Mouse (Mus musculus): ENCODE measurements around the gene Rad9a.

The Rad9a gene

DNA sequence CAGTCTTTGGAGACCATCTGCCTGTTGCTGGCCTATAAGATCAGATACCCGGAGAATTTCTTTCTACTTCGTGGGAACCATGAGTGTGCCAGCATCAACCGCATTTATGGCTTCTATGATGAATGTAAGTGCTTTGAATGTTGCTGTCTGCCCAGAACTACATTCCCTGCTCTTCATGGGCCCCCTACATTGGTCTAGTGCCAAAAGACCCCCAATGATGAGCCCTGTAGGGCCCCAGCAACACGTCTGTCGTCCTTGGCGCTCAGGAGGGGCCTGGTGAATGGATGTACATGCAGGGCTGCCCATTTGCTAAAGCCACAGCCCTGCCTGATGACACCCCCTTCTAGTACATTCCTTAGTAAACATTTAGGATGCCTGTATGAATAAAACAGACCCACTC, 8.3 kb downstream of the Rad9a start:
- DNase-seq (ENCODE audit: low read depth, low spot score): no peak

DNA sequence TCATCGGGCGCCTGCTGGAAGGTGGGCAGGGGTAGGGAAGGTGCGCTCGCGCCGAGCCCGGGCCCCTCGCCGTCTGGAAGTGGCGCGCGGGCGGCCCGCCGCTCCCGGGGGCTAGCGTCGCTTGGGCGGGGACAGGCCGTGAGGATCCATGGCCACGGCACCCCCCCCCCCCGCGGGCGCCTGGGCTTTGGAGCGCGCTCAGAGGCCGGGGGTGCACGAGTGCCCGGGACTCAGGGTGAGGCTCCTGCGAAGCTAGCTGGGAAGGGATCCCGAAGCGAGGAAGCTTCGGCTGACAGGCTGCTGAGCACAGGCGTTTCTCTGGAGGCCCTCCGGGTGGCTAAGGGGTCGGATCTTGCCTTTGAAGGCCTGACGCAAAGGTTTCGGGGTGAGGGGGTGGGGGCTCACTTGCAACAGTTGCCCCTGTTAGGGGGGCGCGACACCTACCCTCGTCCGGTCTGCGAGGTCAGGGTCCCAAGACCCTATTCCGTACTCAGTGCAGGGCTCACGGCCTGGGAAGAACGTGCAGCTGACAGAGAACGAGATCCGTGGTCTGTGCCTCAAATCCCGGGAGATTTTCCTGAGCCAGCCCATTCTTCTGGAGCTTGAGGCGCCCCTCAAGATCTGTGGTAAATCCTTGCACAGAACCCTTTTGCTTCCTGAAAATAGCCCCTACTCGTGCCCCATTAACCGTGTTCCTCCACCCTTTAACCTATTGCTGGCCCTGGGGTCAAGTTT, 9.0 kb downstream of the Rad9a start:
- peak; percentile 53 for DNase-seq (ENCODE audit: low read depth, low spot score)

DNA sequence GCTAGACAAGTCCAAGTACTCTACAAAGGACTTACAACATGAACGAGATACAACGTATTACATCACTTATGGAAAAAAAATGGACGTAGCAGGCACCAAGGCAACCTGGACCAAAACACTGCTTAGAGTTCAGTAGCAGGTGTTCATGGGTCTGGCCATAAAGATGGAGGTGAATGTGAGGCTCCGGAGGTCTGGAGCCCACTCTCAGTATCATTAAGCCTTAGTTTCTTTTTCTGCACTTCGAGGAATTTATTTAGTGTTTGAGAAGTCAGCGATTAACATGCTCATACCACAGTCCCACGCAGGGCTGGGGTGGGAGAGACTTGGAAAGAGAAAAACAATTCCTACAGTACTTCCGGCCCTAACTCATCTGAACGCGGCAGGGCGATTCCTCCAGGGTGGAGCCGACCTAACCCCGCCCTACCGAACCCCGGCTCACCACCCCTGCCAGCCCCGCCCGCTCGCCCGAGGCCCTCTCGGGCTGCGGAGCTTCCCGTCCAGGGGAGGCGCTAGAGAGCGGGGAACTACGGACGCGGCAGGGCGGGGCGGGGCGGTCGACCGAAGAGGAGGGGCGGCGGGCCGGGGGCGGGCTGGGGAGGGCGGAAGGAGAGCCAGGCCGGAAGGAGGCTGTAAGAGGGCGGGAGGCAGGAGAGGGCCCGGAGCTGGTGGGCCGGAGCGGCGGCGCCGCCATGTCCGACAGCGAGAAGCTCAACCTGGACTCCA, 9.8 kb downstream of the Rad9a start, which contains the start of gene Ppp1ca:
Gene Ppp1ca (plus strand): TSS at position 538 of the 723 bp plus-strand sequence.
- DNase-seq (ENCODE audit: low read depth, low spot score): peak; percentile 97

DNA sequence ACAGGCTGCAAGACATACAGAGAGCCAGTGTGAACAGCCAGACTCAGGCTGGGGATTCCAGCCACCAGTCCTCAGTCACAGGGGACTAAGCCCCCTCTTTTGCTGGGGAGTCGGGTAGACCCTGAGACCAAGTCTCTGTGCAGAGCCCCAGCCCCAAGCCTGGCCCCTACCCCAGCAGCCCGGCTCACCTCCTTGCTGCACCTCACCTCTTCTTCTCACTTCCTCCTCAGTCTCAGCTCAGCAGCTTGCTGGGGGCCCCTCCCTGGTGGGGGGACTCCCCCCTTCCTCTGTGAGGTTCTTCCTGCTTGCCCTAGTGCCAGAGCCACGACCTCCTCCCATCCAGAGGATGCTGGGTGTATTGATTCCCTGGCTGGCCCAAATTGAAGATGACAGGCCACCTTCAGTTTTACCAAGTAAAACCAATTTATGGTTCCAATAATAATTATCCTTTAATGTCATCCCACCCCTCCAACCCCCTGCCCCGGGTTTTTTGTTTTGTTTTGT, 10.6 kb downstream of the Rad9a start, which contains the start of gene Tbc1d10c:
Gene Tbc1d10c (minus strand): TSS at position 454 of the 504 bp plus-strand sequence.
- DNase-seq (ENCODE audit: low read depth, low spot score): no peak

DNA sequence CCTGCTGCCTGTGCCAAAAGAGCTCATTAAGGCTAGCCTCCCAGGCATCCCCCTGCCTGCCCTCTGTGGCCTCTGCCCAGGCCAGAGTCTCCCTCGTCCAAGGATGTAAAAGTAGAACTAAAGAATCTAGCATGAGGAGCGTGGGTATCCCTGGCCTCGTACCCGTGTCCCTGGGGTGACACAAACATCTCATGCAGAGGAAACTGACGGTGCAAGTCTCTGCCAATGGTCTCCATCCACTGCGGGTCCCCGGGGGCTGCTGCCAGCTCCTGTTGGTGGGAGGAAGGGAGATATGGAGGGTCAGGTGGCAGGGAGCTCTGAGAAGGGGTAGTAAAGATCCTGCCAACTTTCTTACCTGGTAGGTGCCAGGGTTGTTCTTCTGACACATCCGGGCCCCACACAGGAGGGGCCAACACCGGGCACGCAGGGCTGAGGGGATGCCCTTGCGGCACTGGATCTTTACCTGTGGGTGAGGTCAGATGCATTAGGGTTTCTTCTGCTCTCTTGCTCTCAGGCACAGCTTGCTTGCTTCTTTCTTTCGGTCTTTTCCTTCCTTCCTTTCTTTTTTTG, 12.3 kb downstream of the Rad9a start:
- DNase-seq (ENCODE audit: low read depth, low spot score): no peak

DNA sequence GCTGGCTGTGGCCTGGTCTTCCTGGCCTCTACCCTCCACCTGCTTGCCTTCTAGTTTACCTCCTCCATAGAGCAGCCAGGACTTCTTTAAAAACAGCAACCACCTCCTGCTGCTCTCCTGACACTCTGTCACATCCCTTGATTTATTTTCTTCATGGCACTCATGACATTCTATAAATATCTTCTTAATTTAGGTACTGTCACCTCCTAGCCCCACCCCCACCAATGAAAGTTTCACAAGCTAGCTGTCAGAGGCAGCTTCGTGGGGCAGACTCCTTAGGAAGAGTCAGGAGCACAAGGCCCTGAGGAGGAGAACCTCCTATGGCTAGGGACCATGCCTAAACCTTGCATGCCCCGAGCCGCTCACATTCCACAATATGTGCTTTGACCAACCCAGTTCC, 14.2 kb downstream of the Rad9a start:
- DNase-seq (ENCODE audit: low read depth, low spot score): peak; percentile 40

DNA sequence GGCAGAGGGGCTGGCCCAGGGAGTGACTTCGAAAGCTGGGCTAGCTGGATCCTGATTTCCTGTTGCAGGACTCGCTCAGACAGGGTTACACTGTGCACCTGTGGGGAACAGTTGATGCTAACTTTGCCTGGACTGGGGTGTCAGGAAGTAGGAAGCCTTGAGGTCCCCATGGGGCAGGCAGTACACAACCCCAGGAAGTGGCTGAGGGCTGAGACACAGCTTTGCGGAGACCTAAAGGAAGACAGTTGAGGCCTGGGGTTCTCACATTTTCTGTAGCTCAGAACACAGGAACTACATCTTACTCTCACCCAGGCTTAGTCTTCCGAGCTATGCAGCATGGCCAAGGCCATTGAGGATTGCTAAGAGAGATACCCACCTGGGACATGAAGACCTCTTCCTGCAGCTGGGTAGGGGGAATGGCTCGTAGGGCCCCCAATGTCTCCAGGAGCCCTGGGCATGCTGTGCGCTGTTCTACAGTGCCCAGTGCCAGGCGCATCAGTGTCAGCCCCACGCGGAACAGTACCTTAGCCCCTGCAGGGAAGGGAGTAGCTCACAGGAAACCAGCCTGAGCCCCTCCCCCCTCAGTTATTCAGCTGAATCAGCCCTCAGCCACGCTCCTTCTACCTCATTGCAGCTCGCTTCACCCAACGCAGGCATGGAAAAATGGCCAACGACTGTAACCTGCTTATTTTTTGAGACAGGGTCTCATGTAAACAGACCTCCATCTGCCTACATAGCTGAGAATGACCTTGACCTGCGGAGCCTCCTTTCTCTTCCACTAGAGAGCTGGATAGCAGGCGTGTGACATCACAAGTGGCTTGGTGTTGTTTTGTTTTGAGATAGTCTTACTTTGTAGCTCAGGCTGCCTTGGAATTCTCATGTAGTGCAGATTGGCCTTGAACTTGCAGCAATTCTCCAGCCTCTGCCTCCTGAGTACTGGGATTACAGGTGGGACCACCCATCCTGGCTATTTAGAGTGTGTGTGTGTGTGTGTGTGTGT, 16.2 kb downstream of the Rad9a start:
- no peak for DNase-seq (ENCODE audit: low read depth, low spot score)

DNA sequence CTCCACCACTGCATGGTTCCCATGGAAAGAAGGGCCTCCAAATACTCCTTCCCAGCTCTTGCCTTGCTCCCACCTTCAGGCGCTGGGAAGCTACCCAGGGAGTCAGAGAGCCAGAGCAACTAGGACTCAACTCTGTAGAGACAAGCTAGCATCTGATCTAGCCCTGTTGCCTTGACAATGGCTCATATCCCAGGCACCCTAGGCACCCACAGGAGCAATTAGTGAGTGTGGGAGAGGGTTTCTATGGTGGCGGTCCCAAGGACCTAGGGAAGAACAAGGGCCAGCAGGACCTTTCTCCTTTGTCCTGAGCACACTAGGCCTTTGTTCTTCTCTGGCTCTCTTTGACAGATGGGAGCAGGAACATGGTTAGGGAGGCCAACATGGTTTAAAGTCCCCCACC, 17.8 kb downstream of the Rad9a start:
- peak; percentile 80 for DNase-seq (ENCODE audit: low read depth, low spot score)

DNA sequence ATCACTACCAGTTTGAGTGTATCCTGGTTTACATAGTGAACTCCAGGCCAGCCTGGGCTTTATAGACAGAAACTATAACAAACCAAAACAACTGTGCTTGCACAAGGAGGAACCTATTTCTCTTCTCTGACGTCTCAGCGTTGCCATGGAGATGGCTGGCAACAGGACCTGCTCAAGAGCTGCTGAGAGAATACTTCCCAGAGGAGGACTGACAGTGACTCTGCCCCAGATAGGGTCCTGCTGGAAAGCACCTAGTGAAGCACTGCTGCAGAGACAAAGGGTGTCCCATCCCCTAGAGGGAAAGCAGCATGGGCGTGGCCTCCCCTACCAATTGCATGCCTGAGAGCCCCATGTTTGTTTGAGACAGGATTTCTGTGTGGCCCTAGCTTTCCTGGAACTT, 19.6 kb downstream of the Rad9a start:
- DNase-seq (ENCODE audit: low read depth, low spot score): peak; percentile 91

DNA sequence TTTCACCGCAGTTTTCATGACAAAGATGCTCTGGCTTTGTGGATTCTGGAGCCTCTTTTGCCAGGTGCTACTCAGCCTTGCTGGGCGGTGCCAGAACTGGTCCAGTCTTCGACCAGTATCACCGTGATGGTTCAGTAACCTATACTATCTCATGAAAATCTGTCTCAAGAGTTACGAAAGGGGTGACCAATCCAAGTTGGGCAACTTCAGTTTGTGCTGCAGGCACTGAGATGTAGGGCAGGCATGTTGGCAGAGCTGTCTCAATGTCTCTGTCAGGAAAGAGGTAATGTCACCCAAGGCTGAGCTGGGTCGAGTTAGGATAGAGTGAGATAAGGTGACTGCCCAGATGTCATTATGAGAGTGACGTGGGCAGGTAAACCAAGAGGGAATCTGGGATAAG, 21.1 kb downstream of the Rad9a start:
- no peak for DNase-seq (ENCODE audit: low read depth, low spot score)

DNA sequence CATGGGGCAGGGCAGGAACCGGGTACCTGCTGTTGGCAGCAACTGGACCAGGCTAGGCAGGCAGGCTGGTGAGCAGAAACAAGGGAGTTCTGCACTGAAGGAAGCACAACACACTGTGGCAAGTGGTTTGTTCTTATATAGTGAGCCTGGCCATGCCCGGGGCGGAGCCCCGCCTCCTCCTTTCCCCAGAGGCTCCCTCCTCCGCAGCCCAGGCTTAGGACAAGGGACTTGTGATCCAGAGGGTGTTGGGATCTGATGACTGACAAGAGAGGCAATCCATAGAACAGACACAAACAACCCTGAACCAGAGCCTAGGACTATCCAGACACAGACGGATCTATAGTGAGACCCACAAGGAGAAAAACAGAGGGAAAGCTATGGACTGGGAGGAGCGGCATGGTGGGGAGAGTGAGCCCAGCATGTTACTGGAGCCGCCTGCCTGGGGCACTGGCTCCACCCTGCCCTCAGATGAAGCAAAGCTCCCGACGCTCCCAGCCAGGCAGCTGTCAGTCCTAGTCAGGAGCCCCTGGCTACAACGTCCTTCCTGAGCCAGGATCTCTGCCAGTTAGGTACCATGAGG, 26.0 kb downstream of the Rad9a start, which contains the start of gene Carns1:
Gene Carns1 (minus strand): TSS at position 112 of the 580 bp plus-strand sequence.
- peak; percentile 71 for DNase-seq (ENCODE audit: low read depth, low spot score)

DNA sequence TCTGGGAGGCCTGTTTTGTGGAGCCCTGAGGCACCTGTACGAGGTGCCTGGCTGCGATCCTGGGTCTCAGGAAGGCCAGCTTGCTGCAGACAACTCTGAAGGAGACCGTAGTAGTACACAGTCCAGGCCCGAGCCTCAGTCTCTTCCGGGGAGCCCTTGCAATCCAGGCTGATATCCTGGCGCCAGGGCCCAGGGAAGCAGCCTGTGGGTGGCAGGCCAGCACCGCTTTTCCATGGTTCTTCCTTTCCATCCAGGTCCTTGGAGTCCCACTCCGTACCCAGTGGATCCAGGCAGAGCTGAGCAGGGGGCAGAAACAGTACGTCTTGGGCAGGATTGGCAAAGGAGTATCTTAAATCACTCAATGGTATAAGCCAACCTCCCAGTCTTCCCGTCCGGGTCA, 28.5 kb downstream of the Rad9a start:
- no peak for DNase-seq (ENCODE audit: low read depth, low spot score)

DNA sequence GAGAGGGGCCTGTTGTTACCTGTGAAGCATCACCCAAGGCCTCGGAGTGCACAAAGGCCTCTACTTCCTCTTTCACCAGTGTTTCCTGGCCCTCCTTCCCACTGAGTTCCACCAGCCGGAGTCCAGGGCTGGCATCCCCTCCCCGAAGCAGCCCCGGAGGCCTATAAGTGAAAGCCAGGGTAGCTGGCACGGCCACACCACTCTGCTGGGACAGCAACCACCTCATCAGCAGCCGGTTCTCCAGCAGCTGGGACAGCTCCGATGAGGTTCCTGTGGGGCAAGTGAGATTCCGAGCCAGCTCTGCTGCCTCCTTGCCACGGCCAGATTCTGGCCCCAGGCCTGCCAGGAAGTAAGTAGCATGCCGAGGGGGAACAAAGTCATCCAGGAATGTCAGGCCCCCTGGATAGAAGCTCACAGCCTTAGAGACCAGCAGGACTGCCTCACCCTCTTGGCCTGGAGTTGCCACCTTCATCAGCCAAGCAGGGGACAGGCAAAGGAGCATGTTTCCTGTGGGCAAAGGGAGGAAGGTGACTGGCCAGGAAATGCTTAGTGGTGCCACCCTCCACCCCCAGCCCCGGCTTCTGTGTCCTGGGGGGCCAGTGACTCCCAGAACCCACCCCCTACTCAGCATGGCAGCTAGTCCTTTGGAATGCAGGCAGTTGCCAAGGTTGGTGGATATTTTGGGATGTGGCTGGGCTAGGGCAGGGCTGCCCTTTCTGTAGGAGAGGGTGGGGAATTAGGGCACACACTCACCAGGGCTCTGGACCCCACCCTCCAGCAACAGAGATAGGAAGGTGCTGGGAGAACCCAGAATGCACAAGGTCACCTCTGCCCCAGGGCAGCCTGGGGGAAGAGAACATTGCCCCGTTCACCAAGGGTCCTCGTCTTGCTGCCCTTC, 29.8 kb downstream of the Rad9a start:
- DNase-seq (ENCODE audit: low read depth, low spot score): no peak

DNA sequence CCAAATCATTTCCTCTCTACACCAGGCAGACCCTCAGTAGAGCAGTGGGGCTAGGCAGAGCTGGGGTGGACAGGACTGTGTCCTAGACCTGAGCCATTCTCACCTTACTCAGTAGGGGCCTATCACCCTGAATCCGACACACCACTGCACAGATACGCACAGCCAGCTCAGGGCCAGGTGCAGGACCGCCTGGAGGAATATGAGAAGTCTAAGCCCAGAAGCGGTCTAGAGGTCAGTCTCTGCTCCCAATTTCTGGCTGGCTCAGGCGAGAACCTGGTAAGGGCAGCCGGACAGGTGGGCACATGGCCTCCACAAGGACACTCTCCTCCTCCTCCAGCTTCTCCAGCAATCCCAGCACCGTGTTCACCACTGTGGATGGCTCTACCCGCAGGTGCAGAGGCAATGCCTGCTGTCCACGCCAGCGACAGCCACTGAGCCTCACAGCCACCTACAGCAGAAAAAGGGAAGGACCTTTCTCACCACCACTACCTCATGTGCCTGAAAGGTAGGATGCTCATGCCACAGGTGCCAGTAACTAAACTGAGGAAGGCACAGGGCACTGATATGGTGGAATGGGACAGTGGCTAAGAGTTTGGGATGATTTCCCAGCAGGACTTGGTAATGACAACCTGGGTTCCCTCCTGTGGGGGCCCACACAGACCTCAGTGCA, 30.6 kb downstream of the Rad9a start:
- DNase-seq (ENCODE audit: low read depth, low spot score): no peak

DNA sequence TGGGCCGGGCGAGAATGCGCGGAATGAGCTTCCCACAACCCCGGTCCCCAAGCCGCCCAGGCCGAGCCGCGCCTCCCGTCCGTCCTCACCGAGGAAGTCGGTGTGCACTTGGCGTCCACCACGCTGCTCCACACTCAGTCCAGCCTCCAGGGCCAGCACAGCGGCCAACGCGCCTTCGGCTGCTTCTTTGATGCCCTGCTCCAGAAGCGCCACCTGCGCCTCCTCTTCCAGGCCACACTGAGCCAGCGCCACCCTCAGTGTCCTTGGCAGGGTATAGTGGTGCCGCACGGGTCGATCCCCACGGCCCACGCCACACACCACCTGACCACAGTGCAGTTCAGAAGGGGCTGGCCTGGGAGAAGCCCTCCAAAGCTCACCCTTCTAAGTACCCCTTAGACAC, 31.7 kb downstream of the Rad9a start:
- peak; percentile 66 for DNase-seq (ENCODE audit: low read depth, low spot score)

DNA sequence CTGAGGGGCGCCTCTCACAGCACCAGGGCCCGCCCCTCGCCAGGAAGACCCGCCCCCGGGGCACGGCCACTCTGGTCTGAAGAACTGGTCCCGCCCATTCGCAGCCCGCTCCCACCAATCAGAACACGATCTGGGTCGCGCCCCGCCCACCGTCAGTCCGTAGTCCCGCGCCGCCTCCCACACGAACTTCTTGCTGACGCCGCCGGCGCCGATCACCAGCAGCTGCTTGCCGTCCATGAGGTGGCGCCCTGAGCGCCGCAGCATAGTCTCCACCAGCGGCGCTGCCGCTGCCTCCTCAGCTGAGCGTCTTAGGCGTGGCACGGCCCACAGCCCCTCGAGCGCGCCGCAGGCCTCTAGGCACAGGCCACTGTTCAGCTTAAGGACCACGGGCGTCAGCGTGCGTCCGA, 32.1 kb downstream of the Rad9a start:
- DNase-seq (ENCODE audit: low read depth, low spot score): peak; percentile 99

DNA sequence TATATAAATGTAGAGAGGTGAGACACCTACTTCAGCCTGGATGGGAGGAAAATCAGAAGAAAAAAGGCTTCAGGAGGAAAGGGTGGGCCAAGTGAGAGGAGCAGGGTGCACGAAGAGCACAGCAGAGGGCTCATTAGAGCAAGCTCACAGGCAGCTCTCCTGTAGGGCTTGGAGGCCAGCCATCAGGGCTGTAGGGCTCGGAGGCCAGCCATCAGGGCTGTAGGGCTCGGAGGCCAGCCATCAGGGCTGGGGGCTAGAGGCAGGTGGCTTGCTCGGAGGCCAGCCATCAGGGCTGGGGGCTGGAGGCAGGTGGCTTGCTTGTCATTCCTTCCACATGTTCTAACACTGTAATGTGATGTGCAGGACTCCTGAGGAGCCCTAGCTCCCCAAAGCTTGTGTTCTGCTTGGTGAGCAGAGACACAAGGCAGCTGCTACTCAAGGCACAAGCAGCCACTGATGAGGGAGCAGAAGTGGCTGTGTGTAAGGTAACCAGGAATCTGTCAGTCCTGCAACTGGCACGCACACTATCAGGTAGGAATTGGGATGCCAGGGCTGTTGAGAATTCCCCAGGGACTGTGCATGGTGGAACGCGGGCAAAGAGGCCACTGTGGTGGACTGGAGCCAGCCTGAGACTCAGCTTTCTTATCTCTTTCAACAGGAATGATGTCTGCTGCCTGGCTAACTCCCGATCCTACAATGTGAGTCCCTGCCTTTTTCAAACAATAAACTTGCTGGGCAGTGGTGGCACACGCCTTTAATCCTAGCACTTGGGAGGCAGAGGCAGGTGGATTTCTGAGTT, 34.6 kb downstream of the Rad9a start:
- no peak for DNase-seq (ENCODE audit: low read depth, low spot score)

DNA sequence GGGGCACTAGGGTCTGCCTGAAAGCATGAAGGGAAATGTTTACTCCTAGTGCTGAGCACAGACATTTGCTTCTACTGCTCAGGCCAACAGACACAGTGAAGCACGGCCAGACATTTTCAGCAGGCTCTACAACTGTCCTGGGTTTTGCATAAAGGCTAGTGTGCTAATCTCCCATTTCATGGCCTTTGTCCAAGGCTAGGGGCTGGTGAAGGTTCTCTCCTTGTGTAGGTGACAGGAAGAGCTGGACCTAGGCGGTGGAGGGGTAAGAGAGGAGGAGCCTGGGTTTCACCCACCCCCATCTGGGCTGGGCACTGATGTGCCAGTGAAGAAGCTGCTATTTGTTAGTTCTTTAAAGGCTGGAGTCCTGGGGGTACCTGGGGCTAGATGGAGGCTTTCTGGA, 36.7 kb downstream of the Rad9a start:
- DNase-seq (ENCODE audit: low read depth, low spot score): no peak

Measured in brain, adult 2 months (tissue).